Mouse (Mus musculus) kidney, adult 10 weeks (tissue): ENCODE results near the gene Cryz. TPM values are rescaled to one million over a fixed set of nuclear protein-coding genes. Genes with fewer than 3 reads are reported as not detected.

Experiments
- polyA plus RNA-seq: library from polyadenylated mRNA; stranded (reverse); fragments of 350-450 nt; fragmentation: Illumina TruSeq; extraction: RNeasy Lipid Tissue Mini Kit (QIAGEN cat#74804); gene quantifications from one replicate; pipeline ENCODE4 v1.2.3, GENCODE M21; 2014; ENCODE audit warnings: low read depth, low replicate concordance

Gene Cryz
- 304 TPM for polyA plus RNA-seq

GRCm38 (mm10) chr3:154596488-154596933 is at the start of gene Cryz:
Gene Cryz (plus strand): TSS chr3:154596711.

GRCm38 (mm10) chr3:154596934-154597554 is 533 bp downstream of the Cryz start, which contains the start of gene Tyw3:
Gene Tyw3 (minus strand): TSS chr3:154597104.

GRCm38 (mm10) chr3:154663545-154663944 is 67.0 kb downstream of the Cryz start, which contains the start of gene Erich3:
Gene Erich3 (plus strand): TSS chr3:154663859.

Other genes starting within 250 kb of the Cryz start
- 22.3 TPM for gene Tyw3, start 393 bp downstream of the Cryz start, polyA plus RNA-seq
- gene Erich3, start 67.1 kb downstream of the Cryz start, polyA plus RNA-seq: 0.20 TPM